Mouse (Mus musculus) embryonic facial prominence, embryonic 15.5 days (tissue): ENCODE results near the gene Dhx9. TPM values are rescaled to one million over a fixed set of nuclear protein-coding genes. Genes with fewer than 3 reads are reported as not detected.
A peak's percentile ranks its signal among the peaks of the same experiment; 100 is the strongest.
"Not testable (repeated sequence)": the region's sequence is repeated elsewhere in the genome, so short reads cannot be mapped to it uniquely, and the experiment has no call there.

Source experiments
- ATAC-seq: fragments of 200-750 bp; cut with Nextera tagmentation; 2 replicates; pipeline ENCODE4 v1.8.0; 2017; ENCODE audit warnings: low read depth, moderate TSS enrichment; ENCODE audit not compliant: insufficient number of reproducible peaks, low FRiP score, low TSS enrichment
- H3K27ac ChIP-seq: fragments of 300-500 bp; sonication (generic); replicated peaks from 2 replicates; pipeline ENCODE4 v1.5.1; 2015; ENCODE audit warnings: mild to moderate bottlenecking, inconsistent platforms
- H3K27me3 ChIP-seq: fragments of 300-500 bp; sonication (generic); 2 replicates; pipeline ENCODE4 v1.6.1; 2015; ENCODE audit warnings: inconsistent platforms
- H3K36me3 ChIP-seq: fragments of 300-500 bp; sonication (generic); 2 replicates; pipeline ENCODE4 v1.6.1; 2015; ENCODE audit warnings: mild to moderate bottlenecking, inconsistent platforms
- H3K4me1 ChIP-seq: fragments of 300-500 bp; sonication (generic); 2 replicates; pipeline ENCODE4 v1.6.1; 2015; ENCODE audit warnings: inconsistent platforms
- H3K4me2 ChIP-seq: fragments of 300-500 bp; sonication (generic); replicated peaks from 2 replicates; pipeline ENCODE4 v1.6.1; 2015; ENCODE audit warnings: mild to moderate bottlenecking, inconsistent platforms
- H3K4me3 ChIP-seq: fragments of 300-500 bp; sonication (generic); replicated peaks from 2 replicates; pipeline ENCODE4 v1.5.1; 2015; ENCODE audit warnings: mild to moderate bottlenecking, inconsistent platforms
- H3K9ac ChIP-seq: fragments of 300-500 bp; sonication (generic); 2 replicates; pipeline ENCODE4 v1.6.1; 2015; ENCODE audit warnings: inconsistent platforms
- H3K9me3 ChIP-seq: fragments of 300-500 bp; sonication (generic); replicated peaks from 2 replicates; pipeline ENCODE4 v1.6.1; 2016; ENCODE audit warnings: inconsistent platforms
- WGBS: fragments of 180-500 bp; shearing (Covaris S2); methylation state at CpG from one replicate; pipeline ENCODE4 v1.1.7; 2015; 5-methylcytosine and 5-hydroxymethylcytosine counted together
- polyA plus RNA-seq: library from polyadenylated mRNA; unstranded; fragments of >200 nt; fragmentation: Nextera tagmentation; extraction: Ambion mirVana; gene quantifications from 2 replicates; pipeline ENCODE4 v1.2.1, GENCODE M21; 2015

The Dhx9 gene
- polyA plus RNA-seq, 1 experiment from 2014 or later, result 26.9 TPM

DNA sequence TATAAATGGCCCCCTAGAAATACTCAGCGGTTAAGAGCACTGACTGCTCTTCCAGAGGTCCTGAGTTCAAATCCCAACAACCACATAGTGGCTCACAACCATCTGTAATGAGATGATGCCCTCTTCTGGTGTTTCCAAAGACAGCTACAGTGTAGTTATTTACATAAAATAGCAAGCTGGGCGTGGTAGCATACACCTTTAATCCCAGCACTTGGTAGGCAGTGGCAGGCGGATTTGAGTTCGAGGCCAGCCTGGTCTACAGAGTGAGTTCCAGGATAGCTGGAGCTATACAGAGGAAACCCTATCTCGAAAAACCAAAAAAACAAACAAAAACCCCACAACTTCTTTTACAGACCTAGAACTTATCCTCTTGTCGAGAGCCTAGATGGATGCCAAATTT, 1.3 kb downstream of the Dhx9 start:
- 7% methylated on average over 6 of the region's 6 CpGs for WGBS
- H3K27ac ChIP-seq, ATAC-seq, H3K27me3 ChIP-seq, H3K9me3 ChIP-seq: not testable (repeated sequence)
- Histone ChIP-seq H3K4me1 (peaks cover 20% of the 10 kb centered on the region), H3K36me3 (peaks cover 14% of the 10 kb centered on the region), H3K4me3 (peak overlapping the region; percentile 100), H3K9ac (peak overlapping the region; percentile 13; the same call in 1 of the 2 replicates), H3K4me2 (peak overlapping the region; percentile 64)

- WGBS, result 48% methylated on average over 2 of the region's 2 CpGs
- no peak for ATAC-seq
- Histone ChIP-seq H3K27ac (no peak overlapping the region), H3K9me3 (no peaks in the 10 kb centered on the region), H3K4me3 (peak overlapping the region; percentile 100), H3K36me3 (peaks cover 22% of the 10 kb centered on the region), H3K4me2 (peak overlapping the region; percentile 64), H3K27me3 (no peaks in the 10 kb centered on the region), H3K9ac (no peak overlapping the region), H3K4me1 (peaks cover 20% of the 10 kb centered on the region)
Observed at GRCm38 (mm10) chr1:153485201-153485796, 2.2 kb downstream of the Dhx9 start.

DNA sequence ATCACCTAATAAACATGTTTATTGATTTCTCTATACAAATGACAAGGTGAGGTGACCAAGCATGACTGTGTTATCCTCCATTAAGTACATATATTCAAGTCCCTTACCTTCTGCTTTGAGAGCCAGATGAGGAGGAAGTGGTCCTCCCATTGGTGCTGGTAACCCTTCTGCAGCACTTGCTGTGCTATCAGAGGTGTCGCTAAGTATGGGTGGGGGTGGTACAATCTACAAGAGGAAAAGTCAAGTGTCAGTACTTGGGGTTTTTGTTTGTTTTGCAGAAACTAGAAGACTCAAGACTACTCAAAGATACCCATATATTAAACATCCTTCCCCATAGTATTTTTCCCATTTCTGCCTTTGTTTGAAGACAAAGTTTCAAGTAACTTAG, 6.4 kb downstream of the Dhx9 start:
- no peak overlapping the region for H3K4me2 ChIP-seq
- no peaks in the 10 kb centered on the region for H3K27me3 ChIP-seq
- no peak for ATAC-seq
- no peak overlapping the region for H3K4me3 ChIP-seq
- H3K9ac ChIP-seq, result no peak overlapping the region
- 86% methylated on average over 1 of the region's 1 CpGs for WGBS
- H3K4me1 ChIP-seq, result peaks cover 16% of the 10 kb centered on the region
- H3K9me3 ChIP-seq, result no peaks in the 10 kb centered on the region
- H3K27ac ChIP-seq, result no peak overlapping the region
- H3K36me3 ChIP-seq, result peaks cover 54% of the 10 kb centered on the region

GRCm38 (mm10) chr1:153480386-153481024, 7.0 kb downstream of the Dhx9 start:
- Histone ChIP-seq H3K27ac (no peak overlapping the region), H3K9me3 (no peaks in the 10 kb centered on the region), H3K4me1 (peaks cover 15% of the 10 kb centered on the region), H3K9ac (no peak overlapping the region), H3K27me3 (no peaks in the 10 kb centered on the region), H3K36me3 (peaks cover 56% of the 10 kb centered on the region), H3K4me3 (no peak overlapping the region), H3K4me2 (no peak overlapping the region)
- 49% methylated on average over 1 of the region's 1 CpGs for WGBS
- ATAC-seq, result no peak

GRCm38 (mm10) chr1:153479296-153479695, 8.2 kb downstream of the Dhx9 start:
- no peak for ATAC-seq
- no peaks in the 10 kb centered on the region for H3K9me3 ChIP-seq
- H3K4me1 ChIP-seq, result peaks cover 2% of the 10 kb centered on the region; the same call in 1 of the 2 replicates
- H3K27me3 ChIP-seq, result no peaks in the 10 kb centered on the region
- no peak overlapping the region for H3K9ac ChIP-seq
- no peak overlapping the region for H3K4me2 ChIP-seq
- no peak overlapping the region for H3K4me3 ChIP-seq
- 97% methylated on average over 1 of the region's 1 CpGs for WGBS
- no peak overlapping the region for H3K27ac ChIP-seq
- peaks cover 64% of the 10 kb centered on the region for H3K36me3 ChIP-seq

GRCm38 (mm10) chr1:153461796-153462195, 25.7 kb downstream of the Dhx9 start:
- no peak overlapping the region for H3K27ac ChIP-seq
- no peaks in the 10 kb centered on the region for H3K4me1 ChIP-seq
- H3K9ac ChIP-seq, result no peak overlapping the region
- no peak overlapping the region for H3K4me3 ChIP-seq
- no peak for ATAC-seq
- no peaks in the 10 kb centered on the region for H3K27me3 ChIP-seq
- no peaks in the 10 kb centered on the region for H3K9me3 ChIP-seq
- H3K36me3 ChIP-seq, result peaks cover 64% of the 10 kb centered on the region
- WGBS, result 78% methylated on average over 1 of the region's 1 CpGs
- H3K4me2 ChIP-seq, result no peak overlapping the region

DNA sequence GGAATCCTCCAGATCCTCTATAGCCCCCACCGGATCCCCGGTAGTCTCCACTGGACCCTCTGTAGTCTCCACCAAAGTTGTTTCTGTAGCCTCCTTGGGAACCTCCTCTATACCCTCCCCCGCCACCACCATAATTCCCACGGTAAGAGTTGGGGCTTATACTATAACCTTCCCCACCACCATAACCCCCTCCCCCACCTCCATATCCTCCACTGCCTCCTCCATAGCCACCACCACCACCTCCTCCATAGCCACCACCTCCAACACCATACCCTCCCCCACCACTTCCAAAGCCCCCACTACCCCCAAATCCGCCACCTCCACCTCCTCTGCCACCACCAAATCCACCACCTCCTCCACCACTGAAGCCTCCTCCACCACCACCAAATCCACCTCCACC, 31.3 kb downstream of the Dhx9 start:
- 85% methylated on average over 5 of the region's 5 CpGs for WGBS
- Histone ChIP-seq H3K27me3 (no peaks in the 10 kb centered on the region), H3K36me3 (peaks cover 72% of the 10 kb centered on the region)

GRCm38 (mm10) chr1:153453146-153453642, 34.3 kb downstream of the Dhx9 start:
- peaks cover 56% of the 10 kb centered on the region for H3K36me3 ChIP-seq
- H3K9ac ChIP-seq, result no peak overlapping the region

More for the DNA sequence above, 31.3 kb downstream of the Dhx9 start:
- Histone ChIP-seq H3K9ac (no peak overlapping the region), H3K4me3 (no peak overlapping the region), H3K9me3 (no peaks in the 10 kb centered on the region), H3K4me1 (no peaks in the 10 kb centered on the region), H3K4me2 (no peak overlapping the region), H3K27ac (no peak overlapping the region)
- ATAC-seq, result no peak

DNA sequence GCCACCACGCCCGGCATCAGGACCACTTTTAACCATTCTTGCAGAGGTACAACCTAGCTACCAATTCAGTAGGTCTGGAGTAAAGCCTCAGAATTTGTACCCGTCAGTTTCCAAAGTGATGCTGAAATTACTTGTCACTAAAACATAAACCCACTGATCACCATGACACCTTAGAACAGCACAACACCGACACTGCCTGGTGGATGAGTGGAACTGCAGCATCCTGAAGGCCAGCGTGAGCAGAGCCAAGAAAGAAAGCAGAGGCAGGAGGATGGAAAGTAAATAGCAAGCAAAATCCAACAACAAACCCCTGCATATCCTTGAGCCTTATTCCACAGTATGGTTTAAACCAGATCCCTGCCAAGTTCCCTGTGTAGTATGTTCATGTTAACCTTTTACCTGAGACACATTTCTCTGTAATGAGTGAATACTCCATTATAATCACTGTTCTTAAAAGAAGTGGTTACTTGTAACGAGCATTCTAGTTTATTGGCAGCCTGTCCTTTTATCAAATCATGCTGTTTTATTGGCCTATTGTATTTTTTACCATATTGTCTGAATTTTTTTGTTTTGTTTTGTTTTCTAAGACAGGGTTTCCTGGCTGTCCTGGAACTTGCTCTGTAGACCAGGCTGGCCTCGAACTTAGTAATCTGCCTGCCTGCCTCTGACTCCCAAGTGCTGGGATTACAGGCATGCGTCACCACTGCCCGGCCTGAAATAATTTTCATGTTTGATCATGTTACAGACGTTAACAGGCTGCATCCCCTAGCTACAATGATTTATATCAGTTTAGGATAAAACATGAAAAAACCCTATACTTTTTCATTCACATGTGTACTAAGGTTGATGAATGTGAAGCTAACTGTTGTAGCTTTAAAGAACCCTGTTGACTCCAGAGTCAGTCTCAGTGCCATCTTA, 36.0 kb downstream of the Dhx9 start:
- WGBS, result 64% methylated on average over 10 of the region's 10 CpGs
- no peaks in the 10 kb centered on the region for H3K27me3 ChIP-seq
- H3K27ac ChIP-seq, result no peak overlapping the region
- no peak overlapping the region for H3K4me3 ChIP-seq
- no peak overlapping the region for H3K4me2 ChIP-seq
- H3K9me3 ChIP-seq, result no peaks in the 10 kb centered on the region
- peaks cover 45% of the 10 kb centered on the region for H3K36me3 ChIP-seq
- no peak for ATAC-seq
- no peak overlapping the region for H3K9ac ChIP-seq
- H3K4me1 ChIP-seq, result no peaks in the 10 kb centered on the region

More at GRCm38 (mm10) chr1:153453146-153453642, 34.3 kb downstream of the Dhx9 start:
- Histone ChIP-seq H3K9me3 (no peaks in the 10 kb centered on the region), H3K4me3 (no peak overlapping the region), H3K4me1 (no peaks in the 10 kb centered on the region), H3K4me2 (no peak overlapping the region), H3K27me3 (no peaks in the 10 kb centered on the region), H3K27ac (no peak overlapping the region)
- WGBS, result 86% methylated on average over 3 of the region's 3 CpGs
- ATAC-seq, result no peak

GRCm38 (mm10) chr1:153446120-153446831, 41.2 kb downstream of the Dhx9 start:
- Histone ChIP-seq H3K4me2 (no peak overlapping the region), H3K9me3 (no peaks in the 10 kb centered on the region), H3K4me1 (no peaks in the 10 kb centered on the region), H3K36me3 (0 out of 2 replicates have a peak, but pooled peaks cover 5% of the 10 kb centered on the region), H3K9ac (no peak overlapping the region), H3K4me3 (no peak overlapping the region), H3K27ac (no peak overlapping the region), H3K27me3 (no peaks in the 10 kb centered on the region)
- WGBS, result 95% methylated on average over 20 of the region's 20 CpGs
- no peak for ATAC-seq
